Mouse (Mus musculus): ENCODE results near the gene Asah2.
"Not testable (repeated sequence)": the region's sequence is repeated elsewhere in the genome, so short reads cannot be mapped to it uniquely, and the experiment has no call there.

Gene Asah2

GRCm38 (mm10) chr19:32102294-32102975 is 5.6 kb downstream of the Asah2 start:
- no peak for DNase-seq (ENCODE audit: low spot score)

DNA sequence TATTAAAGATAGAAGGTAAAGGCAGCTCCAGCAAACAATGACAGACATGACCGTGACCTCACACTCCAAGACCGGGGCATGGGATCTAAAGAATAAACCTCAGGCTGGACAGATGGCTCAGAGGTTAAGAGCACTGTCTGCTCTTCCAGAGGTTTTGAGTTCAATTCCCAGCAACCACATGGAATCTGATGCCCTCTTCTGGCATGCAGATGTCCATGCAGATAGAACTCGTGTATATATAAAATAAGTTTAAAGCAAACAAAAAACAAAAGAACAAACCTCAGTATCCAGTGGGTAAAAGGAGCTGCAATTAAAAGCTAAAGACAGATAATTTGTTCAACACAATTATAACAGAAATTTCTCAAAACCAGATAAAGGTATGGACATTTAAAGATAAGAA is 9.4 kb downstream of the Asah2 start:
- no peak for DNase-seq (ENCODE audit: low spot score)

GRCm38 (mm10) chr19:32092358-32092757 is 15.7 kb downstream of the Asah2 start:
- DNase-seq (ENCODE audit: low spot score) = no peak

- no peak for DNase-seq (ENCODE audit: low spot score)
Observed at GRCm38 (mm10) chr19:32090804-32091203, 17.2 kb downstream of the Asah2 start.

DNA sequence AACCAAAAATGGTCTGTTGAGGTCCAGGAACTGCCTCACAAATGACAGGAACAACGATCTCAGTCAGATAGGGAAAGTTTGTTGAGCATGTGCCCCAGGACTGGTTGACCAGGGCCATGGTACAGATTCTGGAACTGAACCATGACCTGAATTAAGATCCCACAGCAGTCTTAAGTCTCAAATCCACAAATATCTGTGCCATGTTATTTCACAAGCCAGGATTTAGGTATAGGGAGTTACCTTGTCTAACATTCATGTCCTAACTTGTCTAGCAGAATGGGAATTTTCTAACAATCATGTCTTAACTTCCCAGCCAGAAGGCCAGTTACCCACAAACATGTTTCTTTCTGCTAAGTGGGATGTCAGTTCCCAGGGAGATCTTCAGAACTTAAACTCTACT is 19.4 kb downstream of the Asah2 start:
- no peak for DNase-seq (ENCODE audit: low spot score)

DNA sequence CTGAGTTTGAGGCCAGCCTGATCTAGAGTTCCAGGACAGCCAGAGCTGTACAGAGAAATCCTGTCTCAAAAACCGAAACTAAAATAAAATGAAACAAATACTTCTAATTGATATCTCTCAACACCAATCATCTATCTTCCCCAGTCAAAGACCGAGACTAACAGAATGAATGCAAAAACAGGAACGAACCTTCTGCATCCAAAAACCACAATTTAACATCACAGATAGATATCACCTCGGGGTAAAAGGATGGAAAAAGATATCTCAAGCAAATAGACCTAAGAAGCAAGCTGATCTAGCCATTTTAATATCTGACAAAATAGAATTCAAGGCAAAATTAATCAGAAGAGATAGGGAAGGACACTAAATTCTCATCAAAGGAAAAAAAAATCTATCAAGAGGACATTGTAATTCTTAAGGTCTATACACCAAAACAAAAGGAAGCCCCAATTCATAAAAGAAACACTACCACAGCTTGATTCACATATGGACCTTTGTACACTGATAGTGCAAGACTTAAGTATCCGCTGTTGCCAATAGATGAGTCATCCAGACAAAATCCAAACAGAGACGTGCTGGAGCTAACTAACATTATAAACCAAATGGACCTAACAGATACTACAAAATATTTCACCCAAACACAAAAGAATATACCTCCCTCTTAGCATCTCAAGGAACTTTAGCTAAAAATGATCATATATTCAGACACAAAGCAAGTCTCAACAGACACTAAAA is 20.1 kb downstream of the Asah2 start:
- no peak for DNase-seq (ENCODE audit: low spot score)

GRCm38 (mm10) chr19:32084813-32085212 is 23.2 kb downstream of the Asah2 start:
- DNase-seq (ENCODE audit: low spot score) = not testable (repeated sequence)

DNA sequence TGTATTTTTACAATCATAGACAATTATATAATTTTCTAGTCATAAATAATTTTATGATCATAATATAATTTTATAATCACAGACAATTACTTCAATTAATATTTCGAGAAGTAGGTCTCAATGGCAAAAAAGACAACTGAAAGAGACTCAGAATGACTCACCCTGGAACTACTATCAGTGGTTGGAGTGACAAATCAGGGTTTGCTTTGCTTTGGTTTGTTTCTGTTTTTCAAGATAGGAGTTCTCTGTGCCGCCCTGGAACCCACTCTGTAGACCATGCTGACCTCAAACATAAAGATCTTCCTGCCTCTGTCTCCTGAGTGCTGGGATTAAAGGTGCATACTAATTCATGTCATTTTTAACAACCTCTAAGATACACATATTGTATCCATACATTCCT is 37.7 kb downstream of the Asah2 start:
- no peak for DNase-seq (ENCODE audit: low spot score)

DNA sequence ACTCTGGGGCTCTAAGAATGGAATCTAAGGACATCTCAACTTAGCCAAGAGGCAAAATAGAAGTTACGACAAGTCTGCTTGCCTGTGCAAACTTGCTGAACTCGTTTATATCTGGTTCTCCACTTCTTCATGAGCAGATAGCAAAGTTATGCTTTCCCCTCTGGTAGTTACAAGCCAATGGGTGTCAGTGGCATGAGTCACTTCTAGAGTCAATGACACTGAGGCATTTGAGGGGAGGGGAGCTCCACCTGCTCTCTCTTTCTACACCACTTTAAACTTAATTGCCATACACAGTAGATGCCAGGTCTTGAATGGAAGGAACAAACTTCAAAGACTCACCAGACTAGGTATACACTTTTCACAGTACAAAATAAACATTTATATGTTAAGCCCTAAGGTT is 38.4 kb downstream of the Asah2 start:
- DNase-seq (ENCODE audit: low spot score) = no peak

GRCm38 (mm10) chr19:32067669-32068068 is 40.3 kb downstream of the Asah2 start:
- DNase-seq (ENCODE audit: low spot score) = no peak

DNA sequence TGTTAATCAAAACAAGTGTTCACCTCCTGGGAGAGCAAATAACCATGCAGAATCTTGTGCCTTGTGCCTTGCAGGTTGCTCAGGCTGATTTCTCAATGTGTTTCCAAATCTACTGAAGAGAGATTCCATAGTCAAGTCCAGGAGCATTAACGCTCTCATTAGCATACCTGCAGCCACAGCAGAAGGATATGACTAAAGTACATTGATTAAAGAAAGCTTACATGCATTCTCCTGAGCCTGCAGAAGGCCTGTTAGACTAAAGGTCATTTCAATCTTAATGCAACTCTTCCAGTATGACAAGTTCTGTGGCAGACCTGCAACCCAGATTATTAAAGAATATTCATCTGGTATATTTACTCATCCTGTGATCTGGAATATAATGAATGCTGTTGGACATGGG is 46.7 kb downstream of the Asah2 start:
- DNase-seq (ENCODE audit: low spot score) = no peak

DNA sequence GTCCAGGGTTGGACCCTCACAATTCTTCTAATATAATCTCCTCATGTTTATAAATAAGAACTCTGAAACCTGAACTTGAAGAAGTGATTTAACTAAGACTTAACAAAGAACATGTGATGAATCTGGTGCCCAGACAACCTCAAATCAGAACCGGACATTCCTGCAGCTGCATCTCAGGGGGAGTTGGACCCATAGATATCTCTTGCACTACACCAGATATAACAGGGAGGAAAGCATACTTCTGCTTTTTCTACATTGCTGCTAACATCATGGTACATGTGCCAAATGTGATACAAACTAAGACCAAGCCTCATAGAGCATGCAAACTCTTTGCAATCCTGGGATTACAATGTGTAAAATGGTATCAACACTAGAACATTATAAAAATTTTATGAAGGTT is 51.8 kb downstream of the Asah2 start:
- no peak for DNase-seq (ENCODE audit: low spot score)

DNA sequence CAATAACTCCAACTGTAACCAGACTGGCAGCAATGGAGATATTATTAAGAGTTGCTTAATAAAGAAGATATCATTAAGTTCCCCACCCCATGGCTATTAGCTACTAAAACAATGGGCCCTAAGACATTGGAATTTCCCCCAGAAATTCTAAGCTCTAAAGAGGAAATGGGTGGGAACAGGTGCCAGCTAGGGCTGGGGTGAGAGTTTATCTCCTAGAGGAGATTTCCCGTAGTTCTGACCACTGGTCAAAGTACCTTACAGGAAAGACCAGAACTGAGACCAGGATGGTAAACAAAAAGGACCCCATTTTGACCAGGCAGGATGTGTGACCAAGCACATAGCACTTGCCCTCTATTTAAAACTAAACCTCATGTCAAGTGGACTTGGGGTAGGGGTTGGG is 52.3 kb downstream of the Asah2 start:
- no peak for DNase-seq (ENCODE audit: low spot score)

- DNase-seq (ENCODE audit: low spot score) = no peak
Observed at GRCm38 (mm10) chr19:32051251-32051650, 56.8 kb downstream of the Asah2 start.

DNA sequence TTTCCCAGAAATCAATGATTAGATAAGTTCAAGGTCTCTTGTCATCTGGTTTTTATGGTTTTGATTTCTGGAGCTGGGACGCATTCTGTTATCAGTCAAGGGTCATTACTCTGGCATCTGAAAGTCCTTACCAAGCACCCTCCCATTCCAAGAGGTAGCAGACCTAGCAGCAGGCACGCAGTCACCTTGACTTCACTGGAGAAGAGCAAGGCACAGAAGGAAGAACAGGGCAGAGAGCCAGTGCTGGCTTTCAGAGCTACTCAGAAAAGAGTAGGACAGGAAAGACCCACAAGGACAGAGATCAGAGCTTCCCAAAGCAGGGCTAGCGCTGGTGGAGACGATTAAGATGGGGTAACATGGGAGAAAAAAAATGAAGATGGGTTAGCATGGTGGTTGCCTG is 75.1 kb downstream of the Asah2 start:
- DNase-seq (ENCODE audit: low spot score) = no peak

DNA sequence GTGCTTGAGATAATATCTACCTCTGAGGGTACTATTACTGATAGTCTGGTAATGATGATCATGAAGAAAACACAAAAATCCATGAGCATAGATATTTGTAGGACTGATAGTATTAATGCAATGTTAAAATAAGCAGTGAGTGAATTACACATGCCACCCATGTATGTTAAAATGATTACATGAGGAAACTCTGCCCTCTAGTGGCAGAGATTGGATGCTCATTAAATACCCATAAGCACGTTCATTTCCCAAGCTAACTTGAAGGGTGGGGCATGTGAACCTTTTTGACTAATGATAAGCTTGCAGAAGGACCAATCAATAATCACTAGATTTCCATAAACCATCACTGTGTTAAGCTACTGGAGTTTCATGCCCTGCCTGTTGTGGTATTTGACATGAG is 77.6 kb downstream of the Asah2 start:
- peak; percentile 72 for DNase-seq (ENCODE audit: low spot score)

DNA sequence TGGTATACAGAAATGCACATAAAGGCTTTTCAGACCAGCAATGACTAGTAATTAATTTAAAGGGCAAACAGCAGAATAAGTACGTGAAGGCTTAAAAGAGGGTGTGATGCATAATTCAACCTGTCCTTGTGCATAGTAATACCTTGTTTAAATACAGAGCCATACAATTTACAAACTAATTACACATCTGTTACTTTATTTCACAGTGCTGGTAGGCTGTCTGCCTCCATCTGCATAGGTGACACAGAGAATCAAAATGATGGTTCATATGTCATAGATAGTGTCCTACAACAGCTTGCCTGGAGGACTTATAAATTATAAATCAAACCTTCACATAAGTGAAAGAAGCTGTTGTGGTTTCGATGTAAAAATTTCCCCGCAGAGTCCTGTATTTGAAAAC is 82.6 kb downstream of the Asah2 start:
- DNase-seq (ENCODE audit: low spot score) = no peak

- DNase-seq (ENCODE audit: low spot score) = no peak
Observed at GRCm38 (mm10) chr19:32019722-32020121, 88.3 kb downstream of the Asah2 start.

DNA sequence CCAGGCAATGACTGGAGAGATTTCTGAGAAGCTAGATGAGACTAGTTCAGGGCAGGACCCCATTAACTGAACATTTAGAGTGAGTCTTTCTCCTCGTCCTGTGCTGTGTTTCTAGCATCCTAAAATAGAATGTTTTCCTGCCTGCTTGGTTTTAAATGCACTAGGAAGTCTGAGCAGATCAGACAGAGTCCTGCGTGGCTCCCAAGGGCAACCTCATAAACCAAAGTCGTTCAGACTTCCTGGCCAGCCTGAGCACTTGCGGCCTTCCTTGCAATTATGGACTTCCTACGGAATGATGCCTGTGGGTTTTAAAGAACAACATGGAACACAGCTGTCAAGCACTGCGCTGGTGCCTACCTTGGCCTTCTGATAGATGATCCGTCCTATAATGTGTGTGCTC is 89.4 kb downstream of the Asah2 start:
- DNase-seq (ENCODE audit: low spot score) = no peak

- no peak for DNase-seq (ENCODE audit: low spot score)
Observed at GRCm38 (mm10) chr19:32018053-32018452, 90.0 kb downstream of the Asah2 start.

DNA sequence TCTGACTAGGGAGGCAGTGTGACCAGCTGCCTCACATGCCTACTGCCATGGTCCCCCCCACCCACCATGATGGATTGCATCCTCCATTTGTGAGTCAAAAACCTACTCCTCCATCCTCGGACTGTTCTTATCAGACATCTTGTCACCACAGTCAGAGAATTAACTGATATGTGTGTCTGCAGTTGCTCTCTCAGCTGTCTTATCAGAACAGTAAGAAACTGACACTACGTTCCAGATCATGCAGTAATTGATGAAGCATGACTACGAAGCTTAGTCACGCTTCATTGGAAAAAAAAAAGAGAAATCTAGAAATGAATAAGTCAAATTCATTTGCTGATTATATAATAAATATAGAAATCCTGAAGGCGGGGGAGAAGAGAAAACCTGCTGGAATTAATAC is 105.4 kb downstream of the Asah2 start:
- peak; percentile 11 for DNase-seq (ENCODE audit: low spot score)

GRCm38 (mm10) chr19:31996916-31997315 is 111.1 kb downstream of the Asah2 start:
- no peak for DNase-seq (ENCODE audit: low spot score)

- no peak for DNase-seq (ENCODE audit: low spot score)
Observed at GRCm38 (mm10) chr19:31991057-31991456, 117.0 kb downstream of the Asah2 start.

GRCm38 (mm10) chr19:31975882-31976281 is 132.1 kb downstream of the Asah2 start:
- no peak for DNase-seq (ENCODE audit: low spot score)

All from layer of hippocampus, adult 9-10 months (tissue).